8 mouse cellular contexts compared by ENCODE assay signal in the genomic region with DNA sequence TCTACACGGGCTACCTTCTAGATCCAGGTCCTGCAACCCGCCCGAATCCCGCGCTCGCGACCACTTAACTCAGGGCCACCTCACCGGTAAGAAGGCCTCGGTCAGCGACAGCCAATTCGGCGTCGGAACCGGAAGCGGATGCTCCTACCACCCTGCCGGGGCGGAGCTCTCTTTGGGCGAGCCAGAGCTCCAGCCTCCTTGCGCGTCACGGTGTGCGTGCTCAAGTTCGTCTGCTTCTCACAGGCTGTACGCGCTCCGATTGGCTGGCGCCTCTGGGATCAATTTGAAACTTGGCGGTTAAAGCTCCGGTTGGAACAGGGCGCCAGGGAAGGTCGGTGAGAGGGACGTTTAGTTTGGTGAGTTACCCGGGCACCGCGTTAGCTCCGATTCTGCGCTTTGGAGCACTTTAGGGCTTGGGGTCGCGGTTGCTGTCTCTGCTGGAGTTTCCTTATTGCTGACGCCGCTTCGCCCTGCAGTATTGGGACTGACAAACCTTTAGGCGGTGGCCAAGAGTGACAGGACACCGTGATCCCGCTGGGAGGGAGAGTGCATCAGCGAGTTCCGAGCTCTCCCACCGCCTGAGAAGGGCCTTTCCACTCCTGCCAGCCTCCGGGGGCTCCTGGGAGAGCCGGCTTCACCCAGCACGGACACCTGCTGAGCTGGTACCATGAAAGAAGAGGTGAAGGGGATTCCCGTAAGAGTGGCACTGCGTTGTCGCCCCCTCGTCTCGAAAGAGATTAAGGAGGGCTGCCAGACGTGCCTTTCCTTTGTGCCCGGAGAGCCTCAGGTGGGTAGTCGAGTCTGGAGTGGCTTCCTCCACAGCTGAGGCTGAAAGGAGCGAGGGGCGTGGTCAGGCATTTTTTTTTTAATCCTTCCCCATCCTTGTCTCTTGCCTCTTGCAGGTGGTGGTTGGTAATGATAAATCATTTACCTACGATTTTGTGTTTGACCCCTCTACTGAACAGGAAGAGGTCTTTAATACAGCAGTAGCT. TPM values are rescaled to one million over a fixed set of nuclear protein-coding genes. Genes with fewer than 3 reads are reported as not detected.
A peak's percentile ranks its signal among the peaks of the same experiment; 100 is the strongest.
DNase-seq lines count a peak whose midpoint lies in the region; ATAC-seq and TF ChIP-seq lines count a peak whose summit lies in the region.

A gene (minus strand): TSS at position 767 of the 992 bp plus-strand sequence.

- peak; percentile 99 for ATAC-seq in heart, embryonic 15.5 days (replicated peaks; ENCODE audit: insufficient number of reproducible peaks, insufficient read depth, low FRiP score, low read depth)
- ATAC-seq in liver, embryonic 14.5 days (ENCODE audit: insufficient read depth), result peak; percentile 96
- peak; percentile 100 for ATAC-seq in neural tube, embryonic 11.5 days (ENCODE audit: insufficient read depth, low FRiP score, low TSS enrichment)
- ATAC-seq in stomach, postnatal 0 days (ENCODE audit: low FRiP score, low TSS enrichment), result peak; percentile 100

- TF ChIP-seq EP300 in liver, embryonic 14.5 days (IDR thresholded peaks at IDR 0.05; ENCODE audit: low read depth), result no peak; the same call in 1 of the 2 replicates
- no peak for TF ChIP-seq EP300 in stomach, postnatal 0 days (optimal IDR thresholded peaks at IDR 0.05)

- peak; percentile 76 for DNase-seq in CD8-positive naive resting alpha-beta T cell, adult 2 months (ENCODE audit: low read depth in 2 of 2, low spot score in 2 of 2)
- DNase-seq in c-Kit-positive CD71-negative TER-119-negative erythroid progenitor cells, embryonic 14.5 days (ENCODE audit: low read depth), result peak; percentile 83
- peak; percentile 85 for DNase-seq in forebrain, embryonic 10.5 days (ENCODE audit: extremely low spot score, low spot score)
- peak; percentile 92 to 97 for DNase-seq in kidney, postnatal 25 days
- peak; percentile 87 to 89 (median 88) for DNase-seq in liver, embryonic 14.5 days (ENCODE audit: low read depth in 3 of 3, low spot score in 3 of 3)
- DNase-seq in neural tube, embryonic 11.5 days (ENCODE audit: low spot score), result peak; percentile 90
- peak; percentile 92 for DNase-seq in stomach, postnatal 0 days (ENCODE audit: low spot score)

- H3K4me1 ChIP-seq in forebrain, embryonic 10.5 days, result peaks cover 16% of the 10 kb centered on the region
- H3K4me1 ChIP-seq in heart, embryonic 15.5 days (replicated peaks), result no peaks in the 10 kb centered on the region
- H3K4me1 ChIP-seq in liver, embryonic 14.5 days (replicated peaks; ENCODE audit: control insufficient read depth in 2 of 2, insufficient read depth in 2 of 2, low read length in 1 of 2), result peaks cover 0 to 9% of the 10 kb centered on the region in 2 experiments
- H3K4me1 ChIP-seq in neural tube, embryonic 11.5 days (ENCODE audit: control insufficient read depth, insufficient read depth, low read length), result no peaks in the 10 kb centered on the region
- no peaks in the 10 kb centered on the region for H3K4me1 ChIP-seq in stomach, postnatal 0 days (replicated peaks; ENCODE audit: control insufficient read depth, insufficient read depth)

- H3K27me3 ChIP-seq in forebrain, embryonic 10.5 days (ENCODE audit: poor library complexity, severe bottlenecking), result peaks cover 44% of the 10 kb centered on the region
- H3K27me3 ChIP-seq in heart, embryonic 15.5 days, result no peaks in the 10 kb centered on the region
- H3K27me3 ChIP-seq in liver, embryonic 14.5 days (ENCODE audit: control insufficient read depth, insufficient read depth, low read length), result no peaks in the 10 kb centered on the region
- H3K27me3 ChIP-seq in neural tube, embryonic 11.5 days (ENCODE audit: control insufficient read depth, insufficient read depth, low read length), result no peaks in the 10 kb centered on the region
- no peaks in the 10 kb centered on the region for H3K27me3 ChIP-seq in stomach, postnatal 0 days (ENCODE audit: control insufficient read depth, insufficient read depth, low read length)

- H3K9me3 ChIP-seq in forebrain, embryonic 10.5 days, result no peaks in the 10 kb centered on the region
- no peaks in the 10 kb centered on the region for H3K9me3 ChIP-seq in heart, embryonic 15.5 days (replicated peaks)
- no peaks in the 10 kb centered on the region for H3K9me3 ChIP-seq in liver, embryonic 14.5 days (ENCODE audit: control insufficient read depth, low read length)
- H3K9me3 ChIP-seq in neural tube, embryonic 11.5 days (ENCODE audit: control insufficient read depth, low read length), result no peaks in the 10 kb centered on the region
- no peaks in the 10 kb centered on the region for H3K9me3 ChIP-seq in stomach, postnatal 0 days (ENCODE audit: control insufficient read depth, low read length)

- 24% methylated on average over 62 of the region's 62 CpGs for WGBS in forebrain, embryonic 10.5 days
- WGBS in heart, embryonic 15.5 days, result 10% methylated on average over 62 of the region's 62 CpGs
- 16% methylated on average over 61 of the region's 62 CpGs for WGBS in liver, embryonic 14.5 days (ENCODE audit: insufficient replicate concordance)
- WGBS in neural tube, embryonic 11.5 days, result 18% methylated on average over 62 of the region's 62 CpGs
- 17% methylated on average over 57 of the region's 62 CpGs for WGBS in stomach, postnatal 0 days

- H3K36me3 ChIP-seq in forebrain, embryonic 10.5 days (replicated peaks), result peaks cover 50% of the 10 kb centered on the region
- H3K36me3 ChIP-seq in heart, embryonic 15.5 days, result 0 out of 2 replicates have a peak, but pooled peaks cover 7% of the 10 kb centered on the region
- peaks cover 6% of the 10 kb centered on the region; the same call in 1 of the 2 replicates for H3K36me3 ChIP-seq in liver, embryonic 14.5 days (replicated peaks; ENCODE audit: control insufficient read depth, insufficient read depth, low read depth)
- H3K36me3 ChIP-seq in neural tube, embryonic 11.5 days (ENCODE audit: control insufficient read depth, insufficient read depth, low read length), result no peaks in the 10 kb centered on the region
- H3K36me3 ChIP-seq in stomach, postnatal 0 days (ENCODE audit: control insufficient read depth, insufficient read depth, low read length), result no peaks in the 10 kb centered on the region

- H3K4me2 ChIP-seq in heart, embryonic 15.5 days, result peak within 1 kb of the TSS; percentile 79
- H3K4me2 ChIP-seq in liver, embryonic 14.5 days (ENCODE audit: low read depth), result peak within 1 kb of the TSS; percentile 77
- H3K4me2 ChIP-seq in neural tube, embryonic 11.5 days (ENCODE audit: low read depth), result peak within 1 kb of the TSS; percentile 57
- peak within 1 kb of the TSS; percentile 79 for H3K4me2 ChIP-seq in stomach, postnatal 0 days (replicated peaks; ENCODE audit: low read depth)

- TF ChIP-seq CTCF in liver, embryonic 14.5 days (IDR thresholded peaks at IDR 0.05; ENCODE audit: low read depth), result no peak
- no peak for TF ChIP-seq CTCF in stomach, postnatal 0 days (IDR thresholded peaks at IDR 0.05; ENCODE audit: low read depth)

- peak within 1 kb of the TSS; percentile 63 for H3K9ac ChIP-seq in heart, embryonic 15.5 days
- peak within 1 kb of the TSS; percentile 96 for H3K9ac ChIP-seq in liver, embryonic 14.5 days (replicated peaks)
- peak within 1 kb of the TSS; percentile 67 for H3K9ac ChIP-seq in neural tube, embryonic 11.5 days (ENCODE audit: low read length)
- H3K9ac ChIP-seq in stomach, postnatal 0 days (ENCODE audit: low read length), result peak within 1 kb of the TSS; percentile 57

- peak within 1 kb of the TSS; percentile 70 for H3K4me3 ChIP-seq in forebrain, embryonic 10.5 days
- H3K4me3 ChIP-seq in heart, embryonic 15.5 days, result peak within 1 kb of the TSS; percentile 69
- H3K4me3 ChIP-seq in liver, embryonic 14.5 days (ENCODE audit: insufficient read depth in 1 of 2, low read depth in 2 of 2, low read length in 2 of 2), result peak within 1 kb of the TSS; percentile 90 to 99
- H3K4me3 ChIP-seq in neural tube, embryonic 11.5 days (ENCODE audit: low read depth, low read length), result peak within 1 kb of the TSS; percentile 62
- H3K4me3 ChIP-seq in stomach, postnatal 0 days (ENCODE audit: low read depth, low read length), result peak within 1 kb of the TSS; percentile 54

- H3K27ac ChIP-seq in forebrain, embryonic 10.5 days, result peak within 1 kb of the TSS; percentile 94
- H3K27ac ChIP-seq in heart, embryonic 15.5 days, result peak within 1 kb of the TSS; percentile 68
- peak within 1 kb of the TSS; percentile 71 for H3K27ac ChIP-seq in liver, embryonic 14.5 days
- peak within 1 kb of the TSS; percentile 56; the same call in 1 of the 2 replicates for H3K27ac ChIP-seq in neural tube, embryonic 11.5 days (ENCODE audit: low read depth, low read length)
- peak within 1 kb of the TSS; percentile 45; the same call in 1 of the 2 replicates for H3K27ac ChIP-seq in stomach, postnatal 0 days (replicated peaks)

RNA-seq across cellular contexts. Expression of the gene that starts here (rescaled TPM):
- 132 and 133 TPM in 2 replicates for polyA plus RNA-seq in forebrain, embryonic 10.5 days (2016; fragmentation: Nextera tagmentation; extraction: Ambion mirVana)
- 83.5 TPM in 2 replicates for polyA plus RNA-seq in heart, embryonic 15.5 days (2015; fragmentation: Nextera tagmentation; extraction: Ambion mirVana)
- polyA plus RNA-seq in liver, embryonic 14.5 days (2012; rRNA removed), result 19.3 and 27.1 TPM in 2 replicates
- 67.2 and 70.0 TPM in 2 replicates for polyA plus RNA-seq in liver, embryonic 14.5 days (2014; fragmentation: Nextera tagmentation; extraction: Ambion mirVana)
- polyA plus RNA-seq in neural tube, embryonic 11.5 days (2014; fragmentation: Nextera tagmentation; extraction: Ambion mirVana), result 130 and 134 TPM in 2 replicates
- 80.2 and 81.2 TPM in 2 replicates for polyA plus RNA-seq in stomach, postnatal 0 days (2015; fragmentation: Nextera tagmentation; extraction: Ambion mirVana)

Comparison
In these comparisons a context has a peak if more than half of its experiments do, and no peak if none do; other contexts are left out.
1. Peak in every context shown above with its lines: DNase-seq, ATAC-seq, H3K4me3 ChIP-seq and H3K27ac ChIP-seq.